Mouse (Mus musculus) intestine, embryonic 16.5 days (tissue): ENCODE results near the gene Gm17268. TPM values are rescaled to one million over a fixed set of nuclear protein-coding genes. Genes with fewer than 3 reads are reported as not detected.
A peak's percentile ranks its signal among the peaks of the same experiment; 100 is the strongest.

Source experiments
- ATAC-seq: fragments of 200-750 bp; cut with Nextera tagmentation; 2 replicates; pipeline ENCODE4 v1.8.0; 2017; ENCODE audit warnings: moderate TSS enrichment, moderate library complexity
- H3K27ac ChIP-seq: fragments of 300-500 bp; sonication (generic); 2 replicates; pipeline ENCODE4 v1.5.1; 2014; ENCODE audit warnings: mild to moderate bottlenecking, low read length
- H3K27me3 ChIP-seq: fragments of 300-500 bp; sonication (generic); replicated peaks from 2 replicates; pipeline ENCODE4 v1.6.1; 2014; ENCODE audit warnings: low read length, control low read depth, mixed read lengths; ENCODE audit not compliant: control insufficient read depth, insufficient read depth
- H3K36me3 ChIP-seq: fragments of 300-500 bp; sonication (generic); 2 replicates; pipeline ENCODE4 v1.6.1; 2014; ENCODE audit warnings: low read length, control low read depth; ENCODE audit not compliant: control insufficient read depth, insufficient read depth
- H3K4me1 ChIP-seq: fragments of 300-500 bp; sonication (generic); 2 replicates; pipeline ENCODE4 v1.6.1; 2014; ENCODE audit warnings: low read length, control low read depth, mixed read lengths; ENCODE audit not compliant: control insufficient read depth, insufficient read depth
- H3K4me2 ChIP-seq: fragments of 300-500 bp; sonication (generic); 2 replicates; pipeline ENCODE4 v1.6.1; 2014; ENCODE audit warnings: low read depth, low read length, control low read depth
- H3K4me3 ChIP-seq: fragments of 300-500 bp; sonication (generic); 2 replicates; pipeline ENCODE4 v1.5.1; 2014; ENCODE audit warnings: mild to moderate bottlenecking, low read length
- H3K9ac ChIP-seq: fragments of 300-500 bp; sonication (generic); 2 replicates; pipeline ENCODE4 v1.6.1; 2014; ENCODE audit warnings: low read depth, low read length
- H3K9me3 ChIP-seq: fragments of 300-500 bp; sonication (generic); 2 replicates; pipeline ENCODE4 v1.6.1; 2016; ENCODE audit warnings: low read length, control low read depth; ENCODE audit not compliant: control insufficient read depth
- WGBS: fragments of 180-500 bp; shearing (Covaris S2); extraction: QIAGEN DNeasy Blood & Tissue Kit; methylation state at CpG from one replicate; pipeline ENCODE4 v1.1.7; 2014; 5-methylcytosine and 5-hydroxymethylcytosine counted together
- polyA plus RNA-seq: library from polyadenylated mRNA; unstranded; fragments of >200 nt; fragmentation: Nextera tagmentation; extraction: Ambion mirVana; gene quantifications from 2 replicates; pipeline ENCODE4 v1.2.1, GENCODE M21; 2015

Gene Gm17268
- polyA plus RNA-seq, 1 experiment from 2014 or later: not detected

DNA sequence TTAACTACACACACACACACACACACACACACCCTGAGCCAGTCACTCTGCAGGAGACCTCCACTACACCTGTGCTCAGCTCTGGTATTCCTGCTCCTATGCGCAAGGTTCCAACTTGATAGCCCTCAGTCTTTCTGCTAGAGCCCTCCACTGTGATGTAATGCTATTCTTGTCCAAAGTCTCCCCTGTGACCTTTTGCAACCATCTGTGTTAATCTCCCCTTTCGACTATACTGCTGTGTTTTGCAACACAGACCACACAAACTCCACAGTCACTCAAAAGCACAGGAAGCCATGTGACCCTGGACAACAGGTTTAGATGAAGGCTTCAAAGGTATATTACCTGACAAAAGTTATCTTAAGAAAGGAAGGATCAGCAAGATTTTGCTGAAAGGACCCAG is 25.1 kb upstream of the Gm17268 start:
- Histone ChIP-seq H3K9ac (no peak overlapping the region), H3K4me2 (no peak overlapping the region), H3K4me3 (no peak overlapping the region), H3K4me1 (no peaks in the 10 kb centered on the region), H3K27me3 (no peaks in the 10 kb centered on the region), H3K27ac (no peak overlapping the region), H3K9me3 (no peaks in the 10 kb centered on the region), H3K36me3 (no peaks in the 10 kb centered on the region)
- 85% methylated on average over 2 of the region's 2 CpGs for WGBS
- no peak for ATAC-seq

DNA sequence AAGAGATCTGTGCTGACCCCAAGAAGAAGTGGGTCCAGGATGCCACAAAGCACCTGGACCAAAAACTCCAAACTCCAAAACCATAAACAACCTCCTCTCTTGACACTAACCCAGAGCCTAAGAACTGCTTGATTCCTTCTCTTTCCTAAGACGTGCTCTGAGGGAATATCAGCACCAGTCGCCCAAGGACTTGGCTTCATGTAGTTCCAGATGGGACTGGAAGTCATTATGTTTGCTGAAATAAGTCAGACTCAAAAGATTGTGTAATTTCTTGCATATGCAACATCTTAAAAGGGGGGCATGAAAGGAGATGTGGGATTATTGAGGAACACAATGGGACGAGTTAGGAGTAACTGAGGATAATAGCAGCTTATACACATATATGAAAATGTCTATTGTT is 23.9 kb upstream of the Gm17268 start:
- no peak for ATAC-seq
- Histone ChIP-seq H3K9me3 (no peaks in the 10 kb centered on the region), H3K4me3 (no peak overlapping the region), H3K4me1 (no peaks in the 10 kb centered on the region), H3K9ac (no peak overlapping the region), H3K36me3 (no peaks in the 10 kb centered on the region), H3K4me2 (no peak overlapping the region), H3K27me3 (no peaks in the 10 kb centered on the region), H3K27ac (no peak overlapping the region)
- 74% methylated on average over 3 of the region's 3 CpGs for WGBS

DNA sequence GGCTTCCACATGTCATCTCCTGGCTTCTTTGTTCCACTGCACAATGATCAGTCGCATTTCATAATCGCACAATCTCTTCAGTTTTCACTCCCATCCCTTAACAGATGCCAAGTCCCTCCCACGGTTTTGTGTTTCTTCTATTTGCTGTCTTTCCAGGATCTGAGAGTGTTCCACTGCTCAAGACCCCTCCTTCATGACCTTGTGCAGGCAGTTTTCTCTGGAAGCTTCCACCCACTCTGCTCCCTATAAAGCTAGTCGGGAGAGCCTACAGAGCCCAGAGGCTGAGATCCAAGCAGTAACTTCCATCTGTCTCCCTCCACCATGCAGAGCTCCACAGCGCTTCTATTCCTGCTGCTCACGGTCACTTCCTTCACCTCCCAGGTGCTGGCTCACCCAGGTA is 19.3 kb upstream of the Gm17268 start, which contains the start of gene Ccl11:
Gene Ccl11 (plus strand): TSS at position 178 of the 400 bp plus-strand sequence.
- H3K36me3 ChIP-seq: no peaks in the 10 kb centered on the region
- no peaks in the 10 kb centered on the region for H3K4me1 ChIP-seq
- ATAC-seq: peak; percentile 38; the same call in 1 of the 2 replicates
- peak within 1 kb of the TSS; percentile 8; the same call in 1 of the 2 replicates for H3K9ac ChIP-seq
- no peaks in the 10 kb centered on the region for H3K9me3 ChIP-seq
- H3K4me3 ChIP-seq: peak within 1 kb of the TSS; percentile 36
- H3K27me3 ChIP-seq: no peaks in the 10 kb centered on the region
- WGBS: 70% methylated on average over 6 of the region's 6 CpGs
- H3K27ac ChIP-seq: peak within 1 kb of the TSS; percentile 15
- peak within 1 kb of the TSS; percentile 20; the same call in 1 of the 2 replicates for H3K4me2 ChIP-seq

DNA sequence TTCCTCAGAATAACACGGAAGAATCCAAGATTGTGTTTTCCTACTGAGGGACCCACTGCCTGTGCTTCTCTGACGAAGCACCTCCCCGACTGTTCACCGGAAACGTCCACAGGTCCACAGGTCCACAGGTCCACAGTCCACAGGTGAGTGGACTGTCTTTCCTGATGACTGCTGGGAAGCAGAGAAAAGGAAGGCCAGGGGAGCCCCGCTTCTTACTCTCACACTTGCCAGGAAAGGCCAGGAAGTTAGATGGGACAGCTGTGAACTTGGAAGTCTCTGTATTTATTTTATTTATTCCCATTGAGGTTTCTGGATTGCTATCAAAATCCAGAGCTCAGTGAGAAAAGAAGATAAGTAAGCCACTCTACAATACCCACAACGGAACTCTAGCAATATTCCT is 15.5 kb upstream of the Gm17268 start:
- no peaks in the 10 kb centered on the region for H3K27me3 ChIP-seq
- no peaks in the 10 kb centered on the region for H3K4me1 ChIP-seq
- no peak overlapping the region for H3K4me2 ChIP-seq
- no peak overlapping the region for H3K9ac ChIP-seq
- no peak overlapping the region for H3K4me3 ChIP-seq
- H3K36me3 ChIP-seq: no peaks in the 10 kb centered on the region
- no peak overlapping the region for H3K27ac ChIP-seq
- H3K9me3 ChIP-seq: no peaks in the 10 kb centered on the region
- no peak for ATAC-seq
- 78% methylated on average over 7 of the region's 7 CpGs for WGBS

DNA sequence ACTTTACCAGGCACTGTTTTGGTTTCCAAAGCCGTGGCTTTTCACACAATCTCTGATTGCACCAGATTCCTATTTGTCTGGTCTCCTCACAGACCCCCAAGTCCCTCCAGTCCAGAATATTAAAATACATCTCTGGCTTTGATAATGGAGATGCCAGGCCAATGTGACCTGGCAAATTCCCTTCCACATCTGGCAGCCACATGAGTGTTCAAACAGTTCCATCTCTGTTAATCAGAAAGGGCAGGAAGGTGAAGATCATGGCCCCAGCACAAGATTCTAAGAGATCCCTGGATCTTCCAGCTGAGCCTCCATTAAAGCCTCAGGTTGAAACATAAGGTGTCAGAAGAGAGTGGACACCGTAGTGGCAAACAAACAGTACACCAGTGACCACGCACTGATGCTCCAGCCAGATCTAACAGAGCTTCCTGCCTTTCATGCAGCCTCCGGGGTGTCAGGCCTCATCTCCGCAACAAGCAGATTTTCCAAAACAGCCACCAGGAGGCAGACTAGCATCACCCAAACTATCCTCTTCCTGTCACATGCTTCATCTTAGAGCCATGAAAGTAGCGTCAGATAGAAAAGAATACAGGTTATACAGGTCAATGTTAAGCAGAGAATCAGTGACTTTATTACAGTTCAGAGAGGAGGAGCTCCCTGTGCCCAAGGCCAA is 9.5 kb upstream of the Gm17268 start:
- H3K27me3 ChIP-seq: no peaks in the 10 kb centered on the region
- no peak overlapping the region for H3K4me3 ChIP-seq
- 42% methylated on average over 6 of the region's 6 CpGs for WGBS
- H3K27ac ChIP-seq: no peak overlapping the region
- no peaks in the 10 kb centered on the region for H3K36me3 ChIP-seq
- no peaks in the 10 kb centered on the region for H3K9me3 ChIP-seq
- no peaks in the 10 kb centered on the region for H3K4me1 ChIP-seq
- no peak for ATAC-seq
- no peak overlapping the region for H3K9ac ChIP-seq
- H3K4me2 ChIP-seq: no peak overlapping the region

DNA sequence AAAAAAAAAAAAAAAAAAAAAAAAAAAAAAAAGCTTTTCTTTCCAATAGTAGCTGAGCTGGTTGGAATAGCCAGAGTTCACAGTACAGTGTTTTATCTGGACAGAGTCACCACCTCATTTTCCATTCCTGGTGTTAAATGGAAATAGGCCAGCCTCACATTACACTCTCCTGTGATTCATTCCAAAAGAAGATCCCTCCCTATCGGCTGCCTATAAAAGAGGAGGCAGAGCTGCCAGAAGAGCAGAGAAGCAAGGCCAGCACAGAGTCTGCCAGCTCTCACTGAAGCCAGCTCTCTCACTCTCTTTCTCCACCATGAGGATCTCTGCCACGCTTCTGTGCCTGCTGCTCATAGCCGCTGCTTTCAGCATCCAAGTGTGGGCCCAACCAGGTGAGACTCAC is 7.1 kb upstream of the Gm17268 start, which contains the start of gene Ccl7:
Gene Ccl7 (plus strand): TSS at position 242 of the 400 bp plus-strand sequence.
- no peak for ATAC-seq
- no peaks in the 10 kb centered on the region for H3K27me3 ChIP-seq
- 67% methylated on average over 3 of the region's 3 CpGs for WGBS
- no peaks in the 10 kb centered on the region for H3K4me1 ChIP-seq
- H3K9ac ChIP-seq: no peak within 1 kb of the TSS
- H3K9me3 ChIP-seq: no peaks in the 10 kb centered on the region
- H3K4me2 ChIP-seq: no peak within 1 kb of the TSS
- no peak within 1 kb of the TSS for H3K4me3 ChIP-seq
- no peak within 1 kb of the TSS for H3K27ac ChIP-seq
- H3K36me3 ChIP-seq: no peaks in the 10 kb centered on the region

DNA sequence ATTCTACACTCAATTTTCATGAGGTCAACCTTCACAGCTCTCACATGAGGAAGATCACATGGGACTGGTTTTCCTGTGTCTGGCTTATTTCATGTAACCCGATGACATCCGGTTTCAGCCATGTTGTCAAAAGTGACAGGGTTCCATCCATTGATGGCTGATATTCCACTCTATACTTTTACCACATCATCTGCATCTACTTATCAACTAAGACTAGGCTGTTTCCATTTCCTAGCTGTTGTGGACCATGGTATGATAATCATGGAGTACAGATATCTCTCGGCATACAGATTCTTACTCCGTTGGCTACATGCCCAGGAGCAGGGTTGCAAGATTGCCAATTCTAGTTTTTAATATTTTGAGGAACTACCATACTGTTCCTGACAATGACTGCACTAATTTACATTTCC is 3.3 kb upstream of the Gm17268 start:
- no peaks in the 10 kb centered on the region for H3K36me3 ChIP-seq
- no peak overlapping the region for H3K27ac ChIP-seq
- ATAC-seq: no peak
- no peak overlapping the region for H3K9ac ChIP-seq
- WGBS: 77% methylated on average over 4 of the region's 4 CpGs
- no peaks in the 10 kb centered on the region for H3K27me3 ChIP-seq
- H3K4me2 ChIP-seq: no peak overlapping the region
- H3K9me3 ChIP-seq: no peaks in the 10 kb centered on the region
- no peak overlapping the region for H3K4me3 ChIP-seq
- H3K4me1 ChIP-seq: no peaks in the 10 kb centered on the region

DNA sequence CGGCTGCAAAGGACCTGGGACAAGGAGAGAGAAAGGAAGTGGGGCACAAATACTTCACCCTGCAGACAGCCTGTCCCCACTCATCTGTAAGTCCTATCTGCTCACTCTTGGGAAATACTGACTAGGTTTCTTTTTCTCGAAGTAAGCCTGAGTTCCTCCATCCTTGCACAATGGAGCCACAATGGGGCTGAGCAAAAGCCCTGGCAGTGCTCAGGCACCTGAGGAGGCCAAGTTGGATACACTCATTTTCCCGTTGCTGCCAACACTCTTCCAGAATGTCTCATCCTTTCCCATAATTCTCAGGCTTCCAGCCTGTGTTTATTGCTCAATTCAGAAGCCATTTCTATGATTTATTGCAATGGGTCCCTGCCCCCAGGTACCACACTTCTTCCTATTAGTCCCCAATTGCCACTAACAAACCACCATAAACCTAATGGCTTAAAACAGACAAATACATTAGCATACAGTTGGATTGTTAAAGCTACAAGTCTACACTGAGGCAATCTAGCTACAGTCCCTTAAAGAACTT is 834 bp upstream of the Gm17268 start:
- Histone ChIP-seq H3K27me3 (no peaks in the 10 kb centered on the region), H3K4me3 (no peak overlapping the region), H3K27ac (no peak overlapping the region), H3K4me1 (peaks cover 4% of the 10 kb centered on the region), H3K9ac (no peak overlapping the region), H3K9me3 (no peaks in the 10 kb centered on the region), H3K36me3 (no peaks in the 10 kb centered on the region), H3K4me2 (no peak overlapping the region)
- no peak for ATAC-seq
- 66% methylated on average over 3 of the region's 3 CpGs for WGBS

DNA sequence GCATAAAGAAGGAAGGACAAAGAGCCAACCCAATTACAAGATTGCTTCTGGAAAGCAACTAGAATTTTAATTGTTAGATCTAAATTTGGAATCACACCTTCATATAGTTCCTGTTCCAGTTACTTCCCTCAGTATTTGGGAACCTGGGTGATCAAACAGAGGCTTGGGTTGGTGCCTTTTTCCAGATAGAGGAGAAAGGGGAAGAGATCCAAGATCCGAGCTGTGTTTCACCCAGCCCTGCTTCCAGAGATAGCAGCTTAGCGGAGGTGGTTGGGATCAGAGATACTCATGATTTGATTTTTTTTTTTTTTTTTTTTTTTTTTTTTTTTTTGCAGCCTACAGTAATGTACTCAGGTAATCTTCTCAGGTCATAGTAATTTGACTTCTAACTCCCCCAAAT is 2.5 kb downstream of the Gm17268 start:
- 87% methylated on average over 2 of the region's 2 CpGs for WGBS
- ATAC-seq: no peak
- Histone ChIP-seq H3K36me3 (no peaks in the 10 kb centered on the region), H3K9me3 (no peaks in the 10 kb centered on the region), H3K4me3 (no peak overlapping the region), H3K9ac (no peak overlapping the region), H3K4me2 (no peak overlapping the region), H3K27ac (no peak overlapping the region), H3K4me1 (peaks cover 21% of the 10 kb centered on the region), H3K27me3 (no peaks in the 10 kb centered on the region)
